Mouse (Mus musculus) hindbrain, embryonic 11.5 days (tissue): ENCODE measurements at regions not wholly inside any gene's neighbourhood (a gene's known extent, or its start where the extent isn't known, plus 50 kb on each side); places are given as distances from the start of the nearest gene placed in this dataset.
A peak's percentile ranks its signal among the peaks of the same experiment; 100 is the strongest.

ENCODE experiments used
- ATAC-seq: fragments of 200-750 bp; cut with Nextera tagmentation; 2 replicates; pipeline ENCODE4 v1.8.0; 2017; ENCODE audit warnings: mild to moderate bottlenecking, moderate TSS enrichment, moderate library complexity; ENCODE audit not compliant: low FRiP score
- DNase-seq: peaks from one replicate; pipeline ENCODE4 v3.0.0-alpha.2; 2015; ENCODE audit warnings: low spot score
- H3K27ac ChIP-seq: fragments of 300-500 bp; sonication (generic); 2 replicates; pipeline ENCODE4 v1.5.1; 2014; ENCODE audit warnings: mild to moderate bottlenecking, low read depth, low read length
- H3K27me3 ChIP-seq: fragments of 300-500 bp; sonication (generic); 2 replicates; pipeline ENCODE4 v1.6.1; 2014; ENCODE audit warnings: mild to moderate bottlenecking, low read length, moderate library complexity, mixed read lengths; ENCODE audit not compliant: control insufficient read depth, insufficient read depth
- H3K36me3 ChIP-seq: fragments of 300-500 bp; sonication (generic); 2 replicates; pipeline ENCODE4 v1.6.1; 2014; ENCODE audit warnings: mild to moderate bottlenecking, low read length, moderate library complexity, mixed read lengths; ENCODE audit not compliant: control insufficient read depth, insufficient read depth
- H3K4me1 ChIP-seq: fragments of 300-500 bp; sonication (generic); replicated peaks from 2 replicates; pipeline ENCODE4 v1.6.1; 2014; ENCODE audit warnings: low read length, mixed read lengths; ENCODE audit not compliant: control insufficient read depth, insufficient read depth
- H3K4me2 ChIP-seq: fragments of 300-500 bp; sonication (generic); replicated peaks from 2 replicates; pipeline ENCODE4 v1.6.1; 2014; ENCODE audit warnings: mild to moderate bottlenecking, low read depth, low read length
- H3K4me3 ChIP-seq: fragments of 300-500 bp; sonication (generic); 2 replicates; pipeline ENCODE4 v1.5.1; 2014; ENCODE audit warnings: low read depth, low read length
- H3K9ac ChIP-seq: fragments of 300-500 bp; sonication (generic); 2 replicates; pipeline ENCODE4 v1.6.1; 2014; ENCODE audit warnings: low read depth, low read length
- H3K9me3 ChIP-seq: fragments of 300-500 bp; sonication (generic); 2 replicates; pipeline ENCODE4 v1.6.1; 2016; ENCODE audit warnings: low read length; ENCODE audit not compliant: control insufficient read depth
- WGBS: fragments of 180-500 bp; shearing (Covaris S2); extraction: QIAGEN DNeasy Blood & Tissue Kit; methylation state at CpG from one replicate; pipeline ENCODE4 v1.1.7; 2014; 5-methylcytosine and 5-hydroxymethylcytosine counted together

GRCm38 (mm10) chr2:33975423-33976127 lies 87.8 kb upstream of the Mvb12b start:
- Histone ChIP-seq H3K36me3 (no peaks in the 10 kb centered on the region), H3K4me1 (peaks cover 2% of the 10 kb centered on the region), H3K27ac (no peak overlapping the region), H3K9ac (no peak overlapping the region), H3K4me2 (no peak overlapping the region), H3K27me3 (no peaks in the 10 kb centered on the region), H3K4me3 (no peak overlapping the region), H3K9me3 (no peaks in the 10 kb centered on the region)
- 74% methylated on average over 14 of the region's 14 CpGs for WGBS
- no peak for DNase-seq
- ATAC-seq: no peak

GRCm38 (mm10) chr2:33974737-33975422 lies 87.1 kb upstream of the Mvb12b start:
- H3K36me3 ChIP-seq: no peaks in the 10 kb centered on the region
- 54% methylated on average over 15 of the region's 15 CpGs for WGBS
- H3K4me1 ChIP-seq: peaks cover 2% of the 10 kb centered on the region
- no peaks in the 10 kb centered on the region for H3K27me3 ChIP-seq
- H3K9ac ChIP-seq: peak overlapping the region; percentile 49; the same call in 1 of the 2 replicates
- peak; percentile 46 for DNase-seq
- no peak overlapping the region for H3K4me3 ChIP-seq
- ATAC-seq: peak; percentile 21; the same call in 1 of the 2 replicates
- no peaks in the 10 kb centered on the region for H3K9me3 ChIP-seq
- peak overlapping the region; percentile 88 for H3K27ac ChIP-seq
- H3K4me2 ChIP-seq: no peak overlapping the region

- 88% methylated on average over 3 of the region's 3 CpGs for WGBS
- no peak for DNase-seq
- Histone ChIP-seq H3K9me3 (no peaks in the 10 kb centered on the region), H3K4me1 (peaks cover 2% of the 10 kb centered on the region), H3K9ac (0 out of 2 replicates have a peak overlapping the region, but pooled peaks have one; percentile 23), H3K4me3 (no peak overlapping the region), H3K4me2 (no peak overlapping the region), H3K27ac (peak overlapping the region; percentile 88), H3K27me3 (no peaks in the 10 kb centered on the region), H3K36me3 (no peaks in the 10 kb centered on the region)
- ATAC-seq: peak; percentile 12
These were observed 86.3 kb upstream of the Mvb12b start for GRCm38 (mm10) chr2:33974031-33974430.

- 76% methylated on average over 4 of the region's 4 CpGs for WGBS
- ATAC-seq (peak; percentile 85), DNase-seq (peak; percentile 90)
- H3K27me3 ChIP-seq: no peaks in the 10 kb centered on the region
- no peaks in the 10 kb centered on the region for H3K9me3 ChIP-seq
- H3K4me3 ChIP-seq: no peak overlapping the region
- H3K27ac ChIP-seq: peak overlapping the region; percentile 88
- no peaks in the 10 kb centered on the region for H3K36me3 ChIP-seq
- H3K4me2 ChIP-seq: no peak overlapping the region
- 0 out of 2 replicates have a peak overlapping the region, but pooled peaks have one; percentile 23 for H3K9ac ChIP-seq
- peaks cover 2% of the 10 kb centered on the region for H3K4me1 ChIP-seq
These were observed 85.6 kb upstream of the Mvb12b start for GRCm38 (mm10) chr2:33973213-33973834.

- Histone ChIP-seq H3K36me3 (no peaks in the 10 kb centered on the region), H3K4me3 (no peak overlapping the region), H3K9ac (no peak overlapping the region), H3K4me1 (no peaks in the 10 kb centered on the region; the same call in 1 of the 2 replicates), H3K27me3 (no peaks in the 10 kb centered on the region), H3K4me2 (peak overlapping the region; percentile 26; the same call in 1 of the 2 replicates), H3K9me3 (no peaks in the 10 kb centered on the region), H3K27ac (peak overlapping the region; percentile 77)
- peak; percentile 54 for ATAC-seq
- DNase-seq: peak; percentile 38
- 50% methylated on average over 7 of the region's 7 CpGs for WGBS
These were observed 79.3 kb upstream of the Mvb12b start for GRCm38 (mm10) chr2:33966984-33967421.

- H3K4me2 ChIP-seq: peak overlapping the region; percentile 26
- no peaks in the 10 kb centered on the region for H3K36me3 ChIP-seq
- no peak overlapping the region for H3K9ac ChIP-seq
- H3K27me3 ChIP-seq: no peaks in the 10 kb centered on the region
- no peak overlapping the region for H3K4me3 ChIP-seq
- peak overlapping the region; percentile 77 for H3K27ac ChIP-seq
- no peaks in the 10 kb centered on the region; the same call in 1 of the 2 replicates for H3K4me1 ChIP-seq
- H3K9me3 ChIP-seq: no peaks in the 10 kb centered on the region
- DNase-seq: peak; percentile 52
- ATAC-seq: peak; percentile 45; the same call in 1 of the 2 replicates
- WGBS: 22% methylated on average over 35 of the region's 35 CpGs
These were observed 78.7 kb upstream of the Mvb12b start for GRCm38 (mm10) chr2:33966389-33966983.

- WGBS: 93% methylated on average over 5 of the region's 5 CpGs
- H3K4me1 ChIP-seq: no peaks in the 10 kb centered on the region; the same call in 1 of the 2 replicates
- H3K27me3 ChIP-seq: no peaks in the 10 kb centered on the region
- H3K9me3 ChIP-seq: no peaks in the 10 kb centered on the region
- H3K9ac ChIP-seq: no peak overlapping the region
- DNase-seq: no peak
- H3K4me3 ChIP-seq: no peak overlapping the region
- no peak for ATAC-seq
- no peak overlapping the region for H3K27ac ChIP-seq
- H3K4me2 ChIP-seq: no peak overlapping the region
- H3K36me3 ChIP-seq: no peaks in the 10 kb centered on the region
These were observed 76.3 kb upstream of the Mvb12b start for GRCm38 (mm10) chr2:33964096-33964495.

- Histone ChIP-seq H3K27me3 (no peaks in the 10 kb centered on the region), H3K4me3 (no peak overlapping the region), H3K27ac (no peak overlapping the region), H3K9ac (no peak overlapping the region), H3K36me3 (no peaks in the 10 kb centered on the region), H3K4me2 (no peak overlapping the region), H3K9me3 (no peaks in the 10 kb centered on the region), H3K4me1 (no peaks in the 10 kb centered on the region; the same call in 1 of the 2 replicates)
- DNase-seq (no peak), ATAC-seq (no peak)
- WGBS: 86% methylated on average over 14 of the region's 14 CpGs
These were observed 74.8 kb upstream of the Mvb12b start for GRCm38 (mm10) chr2:33962355-33963037.
